Mouse (Mus musculus) myocyte (in vitro differentiated cells): ENCODE results near the gene Lrrc59. TPM values are rescaled to one million over a fixed set of nuclear protein-coding genes. Genes with fewer than 3 reads are reported as not detected.

Source experiments
- polyA plus RNA-seq: library from polyadenylated mRNA; unstranded; fragments of >200 nt; fragmentation: generic; extraction: Trizol; gene quantifications from one replicate; pipeline ENCODE4 v1.2.1, GENCODE M21; 2012; ENCODE audit warnings: missing spikeins

The Lrrc59 gene
- polyA plus RNA-seq, 1 experiment, result 208 TPM

Other genes starting within 250 kb of the Lrrc59 start
- not detected for gene Abcc3, start 236.8 kb upstream of the Lrrc59 start, polyA plus RNA-seq
- 0.05 TPM for gene Cacna1g, start 155.6 kb upstream of the Lrrc59 start, polyA plus RNA-seq
- gene Spata20, start 143.6 kb upstream of the Lrrc59 start, polyA plus RNA-seq, result not detected
- gene Epn3, start 129.8 kb upstream of the Lrrc59 start, polyA plus RNA-seq, result 0.05 TPM
- 0.02 TPM for gene Mycbpap, start 108.0 kb upstream of the Lrrc59 start, polyA plus RNA-seq
- gene Rsad1, start 80.5 kb upstream of the Lrrc59 start, polyA plus RNA-seq, result 3.7 TPM
- gene Chad, start 64.7 kb upstream of the Lrrc59 start, polyA plus RNA-seq, result 0.10 TPM
- 5.8 TPM for gene Acsf2, start 27.9 kb upstream of the Lrrc59 start, polyA plus RNA-seq
- gene Mrpl27, start 24.0 kb downstream of the Lrrc59 start, polyA plus RNA-seq, result 59.9 TPM
- 2.7 TPM for gene Eme1, start 24.2 kb downstream of the Lrrc59 start, polyA plus RNA-seq
- gene Xylt2, start 47.7 kb downstream of the Lrrc59 start, polyA plus RNA-seq, result 14.8 TPM
- not detected for gene Gm11541, start 74.7 kb downstream of the Lrrc59 start, polyA plus RNA-seq
- 0.11 TPM for gene Cdc34b, start 112.0 kb downstream of the Lrrc59 start, polyA plus RNA-seq
- gene Tmem92, start 152.9 kb downstream of the Lrrc59 start, polyA plus RNA-seq, result not detected